Mouse (Mus musculus): ENCODE measurements around the gene Atp5s.

DNA sequence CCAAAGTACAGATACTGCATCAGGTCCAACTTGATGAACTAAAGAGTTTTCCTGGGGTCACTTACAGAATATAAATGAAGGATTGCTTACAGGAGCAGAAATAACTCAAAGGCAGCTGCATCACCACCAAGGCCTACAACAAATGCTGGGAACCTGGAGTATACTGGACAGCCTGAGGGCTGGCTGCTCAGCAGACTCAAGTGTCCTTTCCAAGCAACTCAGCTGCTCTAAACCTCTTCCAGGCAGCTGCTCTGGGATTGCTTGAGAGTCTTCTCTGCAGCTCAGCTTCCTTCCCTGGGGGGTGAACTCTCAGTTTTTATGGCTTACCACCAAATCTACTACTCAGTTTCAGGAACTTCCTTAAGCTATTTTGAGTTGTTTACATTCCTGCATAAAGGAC is 35.7 kb upstream of the Atp5s start:
- no peak for TF ChIP-seq CTCF (IDR thresholded peaks at IDR 0.05; ENCODE audit: borderline replicate concordance, insufficient read depth, low read length)
- TF ChIP-seq POLR2A (IDR thresholded peaks at IDR 0.05; ENCODE audit: low read depth, low read length) = no peak

Measured in embryonic fibroblast, embryonic 13.5 days (primary cell).